Mouse (Mus musculus): ENCODE data around the gene Olfr191.
"Not testable (repeated sequence)": the region's sequence is repeated elsewhere in the genome, so short reads cannot be mapped to it uniquely, and the experiment has no call there.

Olfr191 gene

GRCm38 (mm10) chr16:59089722-59090121, at the start of gene Olfr191:
Gene Olfr191 (minus strand): TSS chr16:59089822.
- DNase-seq = not testable (repeated sequence)

DNA sequence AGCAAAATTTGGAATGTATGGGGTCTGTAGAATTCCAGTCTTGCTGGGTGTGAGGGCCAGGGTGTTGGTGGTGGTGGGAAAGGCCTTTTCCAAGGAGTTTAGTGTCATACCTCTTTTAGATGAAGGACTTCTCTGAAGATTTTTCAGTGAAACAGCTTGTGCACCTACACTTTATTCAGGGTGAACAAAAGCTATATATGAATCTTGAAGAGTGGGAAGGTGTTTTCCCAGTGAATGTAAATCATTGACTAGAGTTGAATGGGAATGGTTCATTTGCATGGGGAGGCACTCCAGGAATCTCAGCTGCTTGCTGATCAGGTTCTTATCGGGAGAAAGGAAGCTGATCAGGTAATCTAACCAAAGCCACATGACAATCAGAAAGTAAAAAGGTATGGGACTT, 41.1 kb upstream of the Olfr191 start:
- DNase-seq = no peak

DNA sequence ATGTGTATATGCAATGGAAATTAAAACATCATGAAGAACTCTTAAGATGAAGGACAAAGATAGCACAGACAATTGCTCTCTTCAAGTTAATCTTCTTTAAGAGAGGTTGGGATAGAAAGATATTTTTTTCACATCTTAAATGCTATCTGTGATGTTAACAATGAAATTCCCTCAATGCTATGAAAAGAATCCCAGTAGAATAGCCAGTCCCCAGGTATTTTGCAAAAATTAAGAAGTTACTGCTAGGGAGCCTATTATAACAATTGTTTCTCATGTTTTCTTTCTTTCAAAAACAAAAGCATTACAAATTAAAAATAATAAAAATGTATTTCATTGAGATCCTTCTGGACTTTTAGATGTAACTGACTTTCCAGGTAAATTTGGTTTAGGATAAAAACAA, 31.3 kb upstream of the Olfr191 start, which contains the start of gene Olfr194:
Gene Olfr194, minus strand, starts transcription at position 101 of the 400 bp plus-strand sequence.
- no peak for DNase-seq

DNA sequence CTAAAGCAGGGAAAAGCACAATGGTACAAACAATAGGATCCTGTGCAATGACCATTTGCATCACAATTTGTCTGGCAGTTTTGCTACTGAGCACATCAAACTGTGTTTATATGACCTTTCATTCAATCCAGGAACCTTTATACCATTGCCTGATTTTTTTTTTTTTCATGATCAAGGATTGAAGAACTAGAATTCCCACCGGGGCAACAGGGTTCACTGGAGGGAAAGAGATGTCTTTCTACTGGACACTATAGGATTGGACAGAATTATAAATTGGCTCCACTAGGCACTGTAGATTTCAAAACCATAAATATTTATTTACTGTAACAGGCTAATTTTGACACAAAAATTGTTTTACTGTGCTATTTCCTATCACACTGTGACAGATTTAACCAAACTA, 22.2 kb upstream of the Olfr191 start, which contains the start of gene Olfr193:
Gene Olfr193, minus strand, starts transcription at position 101 of the 400 bp plus-strand sequence.
- no peak for DNase-seq

DNA sequence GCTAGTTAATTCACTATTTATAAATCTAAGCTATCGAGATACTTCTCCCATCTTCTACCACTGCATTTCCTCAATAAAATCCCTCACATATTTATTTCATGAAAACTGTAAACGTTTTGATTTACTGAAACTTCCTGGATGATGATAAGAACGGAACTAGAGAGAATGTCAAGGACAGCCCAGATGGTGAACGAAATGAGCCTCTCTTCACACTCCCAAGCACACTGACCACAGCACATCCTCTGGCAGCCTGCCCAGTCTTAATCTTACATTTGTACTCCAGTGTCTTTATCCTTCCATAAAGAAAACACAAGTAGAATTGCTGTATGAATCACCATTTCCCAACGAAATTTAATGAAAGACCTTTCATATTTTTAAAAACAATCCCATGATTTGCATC, 18.9 kb upstream of the Olfr191 start:
- DNase-seq = not testable (repeated sequence)

GRCm38 (mm10) chr16:59105312-59105711, 15.7 kb upstream of the Olfr191 start:
- DNase-seq = no peak

- DNase-seq = not testable (repeated sequence)
Observed at GRCm38 (mm10) chr16:59081113-59081512, 8.5 kb downstream of the Olfr191 start.

GRCm38 (mm10) chr16:59077905-59078304, 11.7 kb downstream of the Olfr191 start, which contains the start of gene Olfr190:
Gene Olfr190 (minus strand): TSS chr16:59078005.
- no peak for DNase-seq

GRCm38 (mm10) chr16:59073520-59073919, 16.1 kb downstream of the Olfr191 start:
- DNase-seq = no peak

DNA sequence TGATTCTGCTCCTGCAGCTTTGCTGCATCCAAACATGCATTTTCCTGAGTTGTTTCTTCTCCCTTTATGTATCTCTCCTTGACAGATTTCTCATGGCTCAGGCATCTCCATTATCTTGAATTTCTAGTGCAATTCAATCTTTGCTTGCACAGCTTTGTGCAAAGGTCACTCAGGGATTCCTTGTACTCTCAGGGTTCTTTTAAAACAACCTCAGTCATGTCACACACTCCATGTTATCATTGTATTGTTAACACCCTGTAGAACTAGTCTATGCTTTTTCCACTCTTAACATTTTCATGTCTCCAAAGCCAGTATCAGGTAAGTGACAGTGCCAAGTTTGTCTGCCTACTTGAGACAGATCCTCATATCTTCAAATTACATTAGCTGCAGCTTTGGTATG, 17.9 kb downstream of the Olfr191 start:
- no peak for DNase-seq

- DNase-seq = not testable (repeated sequence)
Observed at GRCm38 (mm10) chr16:59062411-59062810, 27.2 kb downstream of the Olfr191 start.

- DNase-seq = not testable (repeated sequence)
Observed at GRCm38 (mm10) chr16:59049286-59049685, 40.3 kb downstream of the Olfr191 start.

DNA sequence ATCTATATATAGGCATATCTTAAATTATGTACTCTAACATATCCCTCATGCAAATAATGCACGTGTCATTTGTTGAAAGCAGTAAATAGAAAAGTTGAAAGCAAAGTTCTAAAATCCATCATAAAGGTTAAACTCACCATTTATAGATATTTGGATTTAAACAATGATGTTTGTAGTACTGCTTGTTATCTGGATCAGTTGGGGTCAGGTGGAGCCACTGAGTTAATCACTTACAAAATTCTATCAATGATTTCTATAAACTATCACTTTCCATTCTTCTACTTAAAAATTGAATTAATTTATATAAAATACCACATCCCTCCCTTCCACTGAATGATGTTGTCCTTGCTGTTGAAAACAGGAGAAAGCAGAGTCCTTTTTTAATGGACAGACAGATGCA, 40.8 kb downstream of the Olfr191 start:
- DNase-seq = no peak

GRCm38 (mm10) chr16:59047579-59047978, 42.0 kb downstream of the Olfr191 start:
- DNase-seq = no peak

DNA sequence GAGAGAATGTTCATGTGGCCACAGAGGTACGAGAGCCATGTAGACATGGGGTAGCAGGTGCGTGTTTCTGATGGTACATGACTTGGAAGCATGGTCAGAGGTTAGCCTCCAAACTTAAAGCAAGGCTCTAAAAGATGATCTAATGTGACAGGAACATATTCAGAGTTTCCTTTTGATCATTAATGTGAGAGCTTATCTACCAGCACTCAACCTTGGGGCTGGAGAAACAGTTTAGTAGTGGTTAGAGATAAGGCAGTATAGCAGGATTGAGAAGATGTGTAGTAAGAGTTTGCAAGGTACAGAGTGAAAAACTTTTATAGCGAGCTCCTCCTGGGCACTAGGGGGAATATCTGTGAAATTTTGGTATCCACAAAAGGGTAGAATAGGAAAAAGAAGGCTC, 43.8 kb downstream of the Olfr191 start:
- DNase-seq = no peak

- DNase-seq = no peak
Observed at GRCm38 (mm10) chr16:59039710-59040109, 49.9 kb downstream of the Olfr191 start, which contains the start of gene Olfr187. Gene Olfr187 (minus strand): TSS chr16:59039767.
